Mouse (Mus musculus) embryonic fibroblast, embryonic 13.5 days (primary cell): ENCODE results near the gene Iqsec1.

Experiments used
- CTCF ChIP-seq: IDR thresholded peaks from 2 replicates; pipeline ENCODE4 v1.5.1; 2011; ENCODE audit warnings: mild to moderate bottlenecking, control low read depth, low read length, moderate library complexity, borderline replicate concordance; ENCODE audit not compliant: insufficient read depth
- POLR2A ChIP-seq: IDR thresholded peaks from 2 replicates; pipeline ENCODE4 v1.6.1; 2011; ENCODE audit warnings: low read depth, mild to moderate bottlenecking, control low read depth, low read length, moderate library complexity

- no peak for TF ChIP-seq CTCF
- TF ChIP-seq POLR2A, result no peak
These were observed 253.0 kb downstream of the Iqsec1 start for GRCm38 (mm10) chr6:90735396-90736036.
